Mouse (Mus musculus): Measurements from ENCODE around the gene Lmf2. TPM values are rescaled to one million over a fixed set of nuclear protein-coding genes. Genes with fewer than 3 reads are reported as not detected.

The Lmf2 gene
- polyA plus RNA-seq, 1 experiment from 2014 or later, result 24.0 TPM

- H3K9me3 ChIP-seq (ENCODE audit: low read length), result no peaks in the 10 kb centered on the region
- H3K27me3 ChIP-seq (ENCODE audit: insufficient read depth, low read length), result no peaks in the 10 kb centered on the region
- TF ChIP-seq CTCF (IDR thresholded peaks at IDR 0.05; ENCODE audit: low read depth) (no peak), EP300 (IDR thresholded peaks at IDR 0.05; ENCODE audit: low read depth) (no peak)
- H3K4me1 ChIP-seq (ENCODE audit: insufficient read depth), result peaks cover 24% of the 10 kb centered on the region
- H3K4me3 ChIP-seq (ENCODE audit: low read depth, low read length), result no peak overlapping the region
- peaks cover 19% of the 10 kb centered on the region for H3K36me3 ChIP-seq (replicated peaks; ENCODE audit: insufficient read depth, low read length)
- H3K9ac ChIP-seq (replicated peaks), result peak overlapping the region; percentile 41
- H3K27ac ChIP-seq (ENCODE audit: low read depth), result 0 out of 2 replicates have a peak overlapping the region, but pooled peaks have one; percentile 16
- WGBS (ENCODE audit: insufficient replicate concordance), result 19% methylated on average over 6 of the region's 6 CpGs
- no peak for DNase-seq
- H3K4me2 ChIP-seq (ENCODE audit: low read depth, low read length), result no peak overlapping the region
- ATAC-seq, result peak; percentile 8; the same call in 1 of the 2 replicates
These were observed 45.4 kb downstream of the Lmf2 start for GRCm38 (mm10) chr15:89309962-89310498.

- no peak for DNase-seq
- Histone ChIP-seq H3K9ac (replicated peaks) (no peak overlapping the region), H3K4me1 (ENCODE audit: insufficient read depth) (peaks cover 16% of the 10 kb centered on the region), H3K9me3 (ENCODE audit: low read length) (no peaks in the 10 kb centered on the region), H3K27ac (ENCODE audit: low read depth) (no peak overlapping the region), H3K4me3 (ENCODE audit: low read depth, low read length) (no peak overlapping the region), H3K36me3 (replicated peaks; ENCODE audit: insufficient read depth, low read length) (peaks cover 33% of the 10 kb centered on the region), H3K27me3 (ENCODE audit: insufficient read depth, low read length) (no peaks in the 10 kb centered on the region), H3K4me2 (ENCODE audit: low read depth, low read length) (no peak overlapping the region)
- no peak for ATAC-seq
- TF ChIP-seq EP300 (IDR thresholded peaks at IDR 0.05; ENCODE audit: low read depth), result no peak
- no peak for TF ChIP-seq CTCF (IDR thresholded peaks at IDR 0.05; ENCODE audit: low read depth)
- WGBS (ENCODE audit: insufficient replicate concordance), result 76% methylated on average over 7 of the region's 7 CpGs
These were observed 46.9 kb downstream of the Lmf2 start for GRCm38 (mm10) chr15:89308406-89309139.

GRCm38 (mm10) chr15:89307461-89307860, 48.0 kb downstream of the Lmf2 start:
- ATAC-seq, result no peak

GRCm38 (mm10) chr15:89305966-89306365, 49.5 kb downstream of the Lmf2 start:
- ATAC-seq (no peak), DNase-seq (no peak)
- Histone ChIP-seq H3K9ac (replicated peaks) (no peak overlapping the region), H3K27me3 (ENCODE audit: insufficient read depth, low read length) (no peaks in the 10 kb centered on the region), H3K9me3 (ENCODE audit: low read length) (no peaks in the 10 kb centered on the region), H3K4me3 (ENCODE audit: low read depth, low read length) (no peak overlapping the region), H3K27ac (ENCODE audit: low read depth) (no peak overlapping the region), H3K36me3 (replicated peaks; ENCODE audit: insufficient read depth, low read length) (peaks cover 55% of the 10 kb centered on the region), H3K4me1 (ENCODE audit: insufficient read depth) (peaks cover 10% of the 10 kb centered on the region), H3K4me2 (ENCODE audit: low read depth, low read length) (no peak overlapping the region)
- WGBS (ENCODE audit: insufficient replicate concordance), result 82% methylated on average over 1 of the region's 1 CpGs
- TF ChIP-seq EP300 (IDR thresholded peaks at IDR 0.05; ENCODE audit: low read depth) (no peak), CTCF (IDR thresholded peaks at IDR 0.05; ENCODE audit: low read depth) (no peak)

More at GRCm38 (mm10) chr15:89307461-89307860, 48.0 kb downstream of the Lmf2 start:
- Histone ChIP-seq H3K9ac (replicated peaks) (no peak overlapping the region), H3K9me3 (ENCODE audit: low read length) (no peaks in the 10 kb centered on the region), H3K4me1 (ENCODE audit: insufficient read depth) (peaks cover 10% of the 10 kb centered on the region), H3K27ac (ENCODE audit: low read depth) (no peak overlapping the region), H3K36me3 (replicated peaks; ENCODE audit: insufficient read depth, low read length) (peaks cover 42% of the 10 kb centered on the region), H3K27me3 (ENCODE audit: insufficient read depth, low read length) (no peaks in the 10 kb centered on the region), H3K4me2 (ENCODE audit: low read depth, low read length) (no peak overlapping the region), H3K4me3 (ENCODE audit: low read depth, low read length) (no peak overlapping the region)
- WGBS (ENCODE audit: insufficient replicate concordance), result 85% methylated on average over 13 of the region's 13 CpGs
- TF ChIP-seq CTCF (IDR thresholded peaks at IDR 0.05; ENCODE audit: low read depth), result no peak
- TF ChIP-seq EP300 (IDR thresholded peaks at IDR 0.05; ENCODE audit: low read depth), result no peak
- DNase-seq, result no peak

Small RNA genes lying within 50 kb of the gene (microRNA-seq; reads per million reads assigned to microRNA genes)
- not detected for gene Mir6959

Other genes starting within 250 kb of the Lmf2 start
- 3.1 and 3.3 TPM in 2 replicates for gene Tubgcp6, start 232.5 kb downstream of the Lmf2 start, polyA plus RNA-seq (2015; fragmentation: Nextera tagmentation; extraction: Ambion mirVana)
- 4.9 and 6.3 TPM in 2 replicates for gene Hdac10, start 227.0 kb downstream of the Lmf2 start, polyA plus RNA-seq (2015; fragmentation: Nextera tagmentation; extraction: Ambion mirVana)
- 2.1 and 2.4 TPM in 2 replicates for gene Mapk12, start 215.0 kb downstream of the Lmf2 start, polyA plus RNA-seq (2015; fragmentation: Nextera tagmentation; extraction: Ambion mirVana)
- gene Mapk11, start 206.0 kb downstream of the Lmf2 start, polyA plus RNA-seq (2015; fragmentation: Nextera tagmentation; extraction: Ambion mirVana), result 0.66 and 0.81 TPM in 2 replicates
- gene Plxnb2, start 174.9 kb downstream of the Lmf2 start, polyA plus RNA-seq (2015; fragmentation: Nextera tagmentation; extraction: Ambion mirVana), result 27.2 and 29.7 TPM in 2 replicates
- gene Dennd6b, start 159.2 kb downstream of the Lmf2 start, polyA plus RNA-seq (2015; fragmentation: Nextera tagmentation; extraction: Ambion mirVana), result 2.6 and 2.7 TPM in 2 replicates
- 13.9 and 18.1 TPM in 2 replicates for gene Ppp6r2, start 144.1 kb downstream of the Lmf2 start, polyA plus RNA-seq (2015; fragmentation: Nextera tagmentation; extraction: Ambion mirVana)
- gene Sbf1, start 40.3 kb downstream of the Lmf2 start, polyA plus RNA-seq (2015; fragmentation: Nextera tagmentation; extraction: Ambion mirVana), result 16.5 and 17.0 TPM in 2 replicates
- 1.4 and 3.7 TPM in 2 replicates for gene Adm2, start 32.9 kb downstream of the Lmf2 start, polyA plus RNA-seq (2015; fragmentation: Nextera tagmentation; extraction: Ambion mirVana)
- gene Miox, start 21.3 kb downstream of the Lmf2 start, polyA plus RNA-seq (2015; fragmentation: Nextera tagmentation; extraction: Ambion mirVana), result 22.9 and 27.0 TPM in 2 replicates
- gene Ncaph2, start 60 bp upstream of the Lmf2 start, polyA plus RNA-seq (2015; fragmentation: Nextera tagmentation; extraction: Ambion mirVana), result 59.4 and 59.8 TPM in 2 replicates
- 9.1 and 10.1 TPM in 2 replicates for gene Sco2, start 18.2 kb upstream of the Lmf2 start, polyA plus RNA-seq (2015; fragmentation: Nextera tagmentation; extraction: Ambion mirVana)
- gene Tymp, start 21.4 kb upstream of the Lmf2 start, polyA plus RNA-seq (2015; fragmentation: Nextera tagmentation; extraction: Ambion mirVana), result 5.8 and 7.7 TPM in 2 replicates
- 1.8 and 2.0 TPM in 2 replicates for gene Odf3b, start 23.6 kb upstream of the Lmf2 start, polyA plus RNA-seq (2015; fragmentation: Nextera tagmentation; extraction: Ambion mirVana)
- gene Klhdc7b, start 29.3 kb upstream of the Lmf2 start, polyA plus RNA-seq (2015; fragmentation: Nextera tagmentation; extraction: Ambion mirVana), result not detected in 2 replicates
- not detected in 2 replicates for gene Syce3, start 54.8 kb upstream of the Lmf2 start, polyA plus RNA-seq (2015; fragmentation: Nextera tagmentation; extraction: Ambion mirVana)
- 10.7 and 12.4 TPM in 2 replicates for gene Cpt1b, start 70.2 kb upstream of the Lmf2 start, polyA plus RNA-seq (2015; fragmentation: Nextera tagmentation; extraction: Ambion mirVana)
- 0.64 and 1.5 TPM in 2 replicates for gene C730034F03Rik, start 73.9 kb upstream of the Lmf2 start, polyA plus RNA-seq (2015; fragmentation: Nextera tagmentation; extraction: Ambion mirVana)
- not detected in 2 replicates for gene Gm44502, start 74.0 kb upstream of the Lmf2 start, polyA plus RNA-seq (2015; fragmentation: Nextera tagmentation; extraction: Ambion mirVana)
- 42.7 and 44.3 TPM in 2 replicates for gene Chkb, start 74.2 kb upstream of the Lmf2 start, polyA plus RNA-seq (2015; fragmentation: Nextera tagmentation; extraction: Ambion mirVana)
- gene Mapk8ip2, start 98.3 kb upstream of the Lmf2 start, polyA plus RNA-seq (2015; fragmentation: Nextera tagmentation; extraction: Ambion mirVana), result not detected in 2 replicates
- gene Arsa, start 121.8 kb upstream of the Lmf2 start, polyA plus RNA-seq (2015; fragmentation: Nextera tagmentation; extraction: Ambion mirVana), result 4.7 and 5.5 TPM in 2 replicates
- 0.27 and 0.81 TPM in 2 replicates for gene Shank3, start 144.0 kb upstream of the Lmf2 start, polyA plus RNA-seq (2015; fragmentation: Nextera tagmentation; extraction: Ambion mirVana)
- 0.09 TPM in 1 of 2 replicates, not detected in the other for gene Acr, start 212.7 kb upstream of the Lmf2 start, polyA plus RNA-seq (2015; fragmentation: Nextera tagmentation; extraction: Ambion mirVana)
- gene Rabl2, start 236.3 kb upstream of the Lmf2 start, polyA plus RNA-seq (2015; fragmentation: Nextera tagmentation; extraction: Ambion mirVana), result 2.8 and 3.2 TPM in 2 replicates

All from liver, postnatal 0 days (tissue).